Mouse (Mus musculus): ENCODE results near the gene Cep19.

DNA sequence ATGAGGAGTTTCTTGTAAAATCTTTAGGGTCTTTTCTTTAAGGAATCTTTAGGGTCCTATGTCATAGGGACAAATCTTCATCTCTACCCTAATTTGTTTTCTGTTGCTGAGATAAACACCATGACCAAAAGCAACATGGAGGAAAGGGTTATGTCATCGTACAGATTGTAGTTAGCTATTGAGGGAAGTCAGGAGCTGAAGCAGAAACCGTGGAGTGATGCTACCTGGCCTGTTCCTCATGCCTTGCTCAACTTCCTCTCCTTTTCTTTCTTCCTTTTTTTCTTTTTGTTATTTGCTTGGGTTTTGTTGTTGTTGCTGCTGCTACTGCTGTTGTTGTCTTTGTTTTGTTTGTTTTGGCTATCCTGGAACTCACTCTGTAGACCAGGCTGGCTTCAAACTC is 9.0 kb downstream of the Cep19 start:
- TF ChIP-seq CTCF (IDR thresholded peaks at IDR 0.05; ENCODE audit: low read depth), result no peak
- TF ChIP-seq EP300 (optimal IDR thresholded peaks at IDR 0.05), result no peak
